Mouse (Mus musculus): ENCODE data around the gene Olfr1309.
"Not testable (repeated sequence)": the region's sequence is repeated elsewhere in the genome, so short reads cannot be mapped to it uniquely, and the experiment has no call there.

The Olfr1309 gene

GRCm38 (mm10) chr2:111990181-111990580 lies at the start of gene Olfr1309:
Olfr1309 (minus strand) TSS chr2:111990281.
- no peak for DNase-seq (ENCODE audit: low spot score in 2 of 2)

GRCm38 (mm10) chr2:112026971-112027370 lies 36.9 kb upstream of the Olfr1309 start:
- DNase-seq (ENCODE audit: low spot score in 2 of 2) = not testable (repeated sequence)

GRCm38 (mm10) chr2:112024312-112024711 lies 34.2 kb upstream of the Olfr1309 start, which contains the start of gene Olfr1311:
Olfr1311 (minus strand) TSS chr2:112024412.
- DNase-seq (ENCODE audit: low spot score in 2 of 2) = no peak

- DNase-seq (ENCODE audit: low spot score in 2 of 2) = no peak
Observed at GRCm38 (mm10) chr2:112014900-112015299, 24.8 kb upstream of the Olfr1309 start.

GRCm38 (mm10) chr2:112012608-112013007 lies 22.5 kb upstream of the Olfr1309 start, which contains the start of gene Olfr1310:
Olfr1310 (minus strand) TSS chr2:112012708.
- no peak for DNase-seq (ENCODE audit: low spot score in 2 of 2)

- DNase-seq (ENCODE audit: low spot score in 2 of 2) = no peak
Observed at GRCm38 (mm10) chr2:111964844-111965243, 25.2 kb downstream of the Olfr1309 start, which contains the start of gene Olfr1308. Olfr1308 (minus strand) TSS chr2:111964944.

GRCm38 (mm10) chr2:111949340-111949739 lies 40.7 kb downstream of the Olfr1309 start, which contains the start of gene Olfr1307:
Olfr1307 (minus strand) TSS chr2:111949440.
- no peak for DNase-seq (ENCODE audit: low spot score in 2 of 2)

All from urinary bladder, postnatal 4 days (tissue).